Mouse (Mus musculus) heart, embryonic 14.5 days (tissue): Measurements from ENCODE around the gene Rasa2. TPM values are rescaled to one million over a fixed set of nuclear protein-coding genes. Genes with fewer than 3 reads are reported as not detected.

Source experiments
- ATAC-seq: fragments of 200-750 bp; cut with Nextera tagmentation; 2 replicates; pipeline ENCODE4 v1.8.0; 2017; ENCODE audit warnings: low read depth, moderate TSS enrichment; ENCODE audit not compliant: insufficient number of reproducible peaks, insufficient read depth, low FRiP score
- H3K27ac ChIP-seq, 2 experiments: fragments of 200-500 bp in 1 of 2; fragments of 300-500 bp in 1 of 2; sonication (generic) in 1 of 2; replicated peaks in 1 of 2; 2 replicates each; pipeline ENCODE4 v1.5.1; 2012 to 2014; ENCODE audit warnings: low read depth in 2 of 2, low read length in 2 of 2, control low read depth in 1 of 2, mild to moderate bottlenecking in 1 of 2, mixed read lengths in 1 of 2; ENCODE audit not compliant: control insufficient read depth in 1 of 2, insufficient read depth in 1 of 2
- H3K27me3 ChIP-seq: fragments of 300-500 bp; sonication (generic); 2 replicates; pipeline ENCODE4 v1.6.1; 2014; ENCODE audit warnings: mild to moderate bottlenecking, low read length, control low read depth; ENCODE audit not compliant: control insufficient read depth, insufficient read depth
- H3K36me3 ChIP-seq: fragments of 300-500 bp; sonication (generic); 2 replicates; pipeline ENCODE4 v1.6.1; 2014; ENCODE audit warnings: mild to moderate bottlenecking, control low read depth, low read length, mixed read lengths; ENCODE audit not compliant: control insufficient read depth, insufficient read depth
- H3K4me1 ChIP-seq, 2 experiments: fragments of 200-500 bp in 1 of 2; fragments of 300-500 bp in 1 of 2; sonication (generic) in 1 of 2; 2 replicates each; pipeline ENCODE4 v1.6.1; 2012 to 2014; ENCODE audit warnings: low read length in 2 of 2, control low read depth in 1 of 2, mixed read lengths in 1 of 2; ENCODE audit not compliant: control insufficient read depth in 2 of 2, insufficient read depth in 2 of 2
- H3K4me2 ChIP-seq: fragments of 300-500 bp; sonication (generic); 2 replicates; pipeline ENCODE4 v1.6.1; 2014; ENCODE audit warnings: mild to moderate bottlenecking, low read length
- H3K4me3 ChIP-seq, 2 experiments: fragments of 200-500 bp in 1 of 2; fragments of 300-500 bp in 1 of 2; sonication (generic) in 1 of 2; 2 replicates each; pipeline ENCODE4 v1.5.1; 2012 to 2014; ENCODE audit warnings: low read length in 2 of 2, mild to moderate bottlenecking in 2 of 2, control low read depth in 1 of 2, low read depth in 1 of 2, moderate library complexity in 1 of 2; ENCODE audit not compliant: control insufficient read depth in 1 of 2, insufficient read depth in 1 of 2
- H3K9ac ChIP-seq: fragments of 300-500 bp; sonication (generic); 2 replicates; pipeline ENCODE4 v1.6.1; 2014; ENCODE audit warnings: mild to moderate bottlenecking, low read length
- H3K9me3 ChIP-seq: fragments of 300-500 bp; sonication (generic); 2 replicates; pipeline ENCODE4 v1.6.1; 2016; ENCODE audit warnings: low read length, control low read depth; ENCODE audit not compliant: control insufficient read depth
- WGBS: fragments of 180-500 bp; shearing (Covaris S2); extraction: QIAGEN DNeasy Blood & Tissue Kit; methylation state at CpG from one replicate; pipeline ENCODE4 v1.1.7; 2014; 5-methylcytosine and 5-hydroxymethylcytosine counted together
- polyA plus RNA-seq: library from polyadenylated mRNA; unstranded; fragments of >200 nt; fragmentation: Nextera tagmentation; extraction: Ambion mirVana; gene quantifications from 2 replicates; pipeline ENCODE4 v1.2.1, GENCODE M21; 2014

Gene Rasa2
- polyA plus RNA-seq, 1 experiment from 2014 or later: 14.2 TPM

DNA sequence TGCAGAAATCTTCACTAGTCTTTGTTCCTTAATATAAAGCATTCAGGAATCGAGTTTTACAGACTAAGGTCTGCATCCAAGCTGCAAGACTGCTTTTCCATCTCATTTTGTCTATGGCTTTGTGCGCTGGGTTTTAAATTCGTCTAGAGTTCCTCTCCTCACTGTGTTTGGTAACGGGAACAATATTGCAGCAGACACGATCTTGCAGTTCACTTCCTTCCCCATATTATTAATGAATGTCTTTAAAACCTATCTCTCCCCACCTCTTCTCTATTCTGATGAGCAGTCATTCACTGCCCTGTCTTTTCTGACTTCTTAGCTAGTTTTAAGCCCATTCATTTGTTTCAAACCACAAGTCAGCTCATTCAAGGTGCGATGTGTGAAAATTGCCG, 5.7 kb upstream of the Rasa2 start:
- H3K4me1 ChIP-seq: peaks cover under 1 to 2% of the 10 kb centered on the region in 2 experiments; a peak in 2 of 4 replicates
- no peak for ATAC-seq
- H3K4me3 ChIP-seq: no peak overlapping the region
- H3K27me3 ChIP-seq: no peaks in the 10 kb centered on the region; the same call in 1 of the 2 replicates
- WGBS: 80% methylated on average over 7 of the region's 7 CpGs
- no peak overlapping the region for H3K4me2 ChIP-seq
- H3K36me3 ChIP-seq: no peaks in the 10 kb centered on the region
- H3K9ac ChIP-seq: no peak overlapping the region
- no peaks in the 10 kb centered on the region for H3K9me3 ChIP-seq
- H3K27ac ChIP-seq: no peak overlapping the region

DNA sequence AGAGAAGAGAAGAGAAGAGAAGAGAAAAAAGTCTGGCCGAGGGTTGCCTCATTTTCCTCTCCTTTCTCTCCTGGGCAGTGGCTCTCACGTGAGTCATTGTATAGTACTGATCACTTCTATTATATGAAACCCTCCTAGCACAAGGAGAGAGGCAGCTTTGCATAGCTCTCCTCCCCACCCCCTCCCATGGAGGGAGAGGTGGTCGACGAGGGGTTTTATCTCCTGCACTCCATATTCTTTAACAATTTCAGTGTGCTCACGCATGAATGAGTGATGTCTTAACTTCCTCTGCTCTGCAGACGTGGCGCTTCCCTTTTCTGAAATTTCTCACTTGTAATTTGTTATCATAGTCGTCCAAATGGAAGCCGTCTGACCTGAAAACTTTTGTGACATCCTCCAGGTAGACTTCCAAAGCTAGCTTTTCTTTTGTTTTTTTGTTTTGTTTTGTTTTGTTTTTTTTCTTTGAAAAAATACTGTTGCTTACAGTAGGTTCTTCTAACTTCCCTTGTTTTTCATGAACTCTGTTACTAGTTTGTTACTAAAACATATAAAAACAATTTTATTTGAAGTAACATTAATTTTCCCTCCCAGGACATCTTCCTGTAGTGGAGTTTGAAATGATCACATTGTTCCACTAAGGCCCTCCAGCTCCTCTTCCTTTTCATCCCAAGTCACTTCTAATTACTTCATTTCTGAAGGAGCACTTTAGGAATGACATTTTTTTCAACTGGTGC, 5.2 kb upstream of the Rasa2 start:
- ATAC-seq: no peak
- H3K9ac ChIP-seq: no peak overlapping the region
- H3K36me3 ChIP-seq: no peaks in the 10 kb centered on the region
- no peaks in the 10 kb centered on the region; the same call in 1 of the 2 replicates for H3K27me3 ChIP-seq
- H3K4me3 ChIP-seq: no peak overlapping the region
- H3K4me2 ChIP-seq: no peak overlapping the region
- no peak overlapping the region for H3K27ac ChIP-seq
- 50% methylated on average over 9 of the region's 9 CpGs for WGBS
- H3K9me3 ChIP-seq: no peaks in the 10 kb centered on the region
- peaks cover 2 to 4% of the 10 kb centered on the region in 2 experiments; a peak in 3 of 4 replicates for H3K4me1 ChIP-seq

DNA sequence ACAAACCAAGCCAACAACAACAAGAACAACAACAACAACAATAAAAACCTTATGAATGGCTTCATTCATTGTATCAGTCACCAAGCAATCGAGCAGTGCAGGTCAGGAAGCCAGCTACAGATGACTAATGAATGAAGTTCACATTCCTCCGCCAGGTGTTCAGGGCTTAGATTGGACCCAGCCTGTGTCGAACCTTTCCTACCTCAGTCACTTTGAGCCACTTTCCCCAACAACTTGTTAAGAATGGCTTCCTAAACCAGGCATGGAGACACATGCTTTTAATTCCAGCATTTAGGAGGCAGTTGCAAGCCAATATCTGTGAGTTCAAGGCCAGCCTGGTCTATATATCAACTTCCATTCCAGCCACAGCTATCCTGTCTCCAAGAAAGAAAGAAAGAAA, 4.5 kb upstream of the Rasa2 start:
- no peak overlapping the region for H3K9ac ChIP-seq
- WGBS: 70% methylated on average over 3 of the region's 3 CpGs
- ATAC-seq: no peak
- no peaks in the 10 kb centered on the region; the same call in 1 of the 2 replicates for H3K27me3 ChIP-seq
- H3K4me2 ChIP-seq: no peak overlapping the region
- no peaks in the 10 kb centered on the region for H3K9me3 ChIP-seq
- no peaks in the 10 kb centered on the region for H3K36me3 ChIP-seq
- peaks cover 2 to 5% of the 10 kb centered on the region in 2 experiments; a peak in 3 of 4 replicates for H3K4me1 ChIP-seq
- H3K27ac ChIP-seq: no peak overlapping the region
- no peak overlapping the region for H3K4me3 ChIP-seq

DNA sequence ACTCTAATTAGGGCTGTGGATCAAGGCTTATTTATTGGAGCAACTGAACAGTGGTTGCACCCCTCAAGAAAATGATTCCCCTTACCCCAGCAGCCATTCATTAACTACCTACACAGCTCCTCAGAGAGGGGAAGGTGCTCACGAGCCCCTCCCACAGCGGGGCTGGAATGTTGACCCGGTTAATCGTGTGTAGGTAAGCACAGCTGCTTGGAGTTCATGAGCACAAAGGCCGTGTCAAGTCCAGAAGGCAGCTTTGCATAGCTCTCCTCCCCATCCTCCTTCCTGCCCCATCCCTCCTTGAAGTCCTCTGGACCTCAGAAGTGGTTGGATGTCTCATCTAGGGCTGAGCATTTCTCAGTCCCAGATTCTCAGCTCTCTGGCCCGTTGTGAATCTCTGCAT, 3.8 kb upstream of the Rasa2 start:
- Histone ChIP-seq H3K36me3 (no peaks in the 10 kb centered on the region), H3K4me3 (no peak overlapping the region), H3K9me3 (no peaks in the 10 kb centered on the region), H3K4me1 (peaks cover 2 to 5% of the 10 kb centered on the region in 2 experiments; a peak in 3 of 4 replicates), H3K9ac (no peak overlapping the region), H3K27ac (no peak overlapping the region), H3K27me3 (no peaks in the 10 kb centered on the region; the same call in 1 of the 2 replicates), H3K4me2 (no peak overlapping the region)
- WGBS: 70% methylated on average over 6 of the region's 6 CpGs
- no peak for ATAC-seq

DNA sequence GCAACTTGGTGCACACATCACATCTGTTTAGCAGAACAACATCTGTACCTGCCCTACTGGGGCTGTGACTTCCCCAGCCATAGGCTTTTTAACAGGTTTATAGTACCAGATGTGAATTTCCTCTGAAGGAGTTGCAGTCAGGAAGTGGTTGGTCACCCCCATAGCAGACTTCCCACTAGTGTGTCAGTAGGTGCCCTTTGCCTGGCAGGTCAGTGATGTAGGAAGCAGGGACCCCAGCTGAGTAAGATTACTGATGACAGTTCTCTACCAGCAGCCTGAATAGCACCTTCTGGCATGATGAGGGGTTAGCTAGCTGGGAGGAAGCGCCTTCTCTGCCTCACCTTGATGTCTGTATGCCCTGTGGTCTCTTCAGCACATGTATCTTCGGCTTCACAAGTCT, 2.4 kb upstream of the Rasa2 start:
- 82% methylated on average over 2 of the region's 2 CpGs for WGBS
- Histone ChIP-seq H3K9me3 (no peaks in the 10 kb centered on the region), H3K27me3 (no peaks in the 10 kb centered on the region; the same call in 1 of the 2 replicates), H3K4me1 (peaks cover 2 to 5% of the 10 kb centered on the region in 2 experiments; a peak in 3 of 4 replicates), H3K4me2 (no peak overlapping the region), H3K27ac (no peak overlapping the region), H3K9ac (no peak overlapping the region), H3K36me3 (no peaks in the 10 kb centered on the region), H3K4me3 (no peak overlapping the region)
- no peak for ATAC-seq

DNA sequence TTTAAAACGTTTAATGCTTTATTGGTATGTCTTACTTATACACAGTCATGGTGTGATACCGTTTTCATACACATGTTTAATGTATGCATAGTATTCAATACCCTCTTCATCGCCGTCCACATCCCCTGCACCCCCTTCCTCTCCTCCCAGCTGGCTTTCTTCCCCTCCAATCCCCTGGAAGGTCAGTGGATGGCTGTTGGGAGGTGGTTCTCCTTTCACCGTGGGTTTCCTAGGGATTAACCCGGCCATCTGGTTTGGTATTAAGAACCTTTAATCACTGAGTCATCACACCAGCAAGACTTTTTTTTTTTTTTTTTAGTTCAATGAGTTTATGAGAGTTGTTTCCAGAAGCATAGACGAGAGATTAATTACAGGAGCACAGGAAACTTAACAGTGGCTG, 1.3 kb upstream of the Rasa2 start:
- peaks cover 3 to 5% of the 10 kb centered on the region in 2 experiments for H3K4me1 ChIP-seq
- no peak overlapping the region for H3K4me2 ChIP-seq
- H3K36me3 ChIP-seq: no peaks in the 10 kb centered on the region
- WGBS: 61% methylated on average over 7 of the region's 7 CpGs
- no peak overlapping the region for H3K4me3 ChIP-seq
- H3K9ac ChIP-seq: no peak overlapping the region
- no peak for ATAC-seq
- no peak overlapping the region for H3K27ac ChIP-seq
- no peaks in the 10 kb centered on the region; the same call in 1 of the 2 replicates for H3K27me3 ChIP-seq
- H3K9me3 ChIP-seq: no peaks in the 10 kb centered on the region

DNA sequence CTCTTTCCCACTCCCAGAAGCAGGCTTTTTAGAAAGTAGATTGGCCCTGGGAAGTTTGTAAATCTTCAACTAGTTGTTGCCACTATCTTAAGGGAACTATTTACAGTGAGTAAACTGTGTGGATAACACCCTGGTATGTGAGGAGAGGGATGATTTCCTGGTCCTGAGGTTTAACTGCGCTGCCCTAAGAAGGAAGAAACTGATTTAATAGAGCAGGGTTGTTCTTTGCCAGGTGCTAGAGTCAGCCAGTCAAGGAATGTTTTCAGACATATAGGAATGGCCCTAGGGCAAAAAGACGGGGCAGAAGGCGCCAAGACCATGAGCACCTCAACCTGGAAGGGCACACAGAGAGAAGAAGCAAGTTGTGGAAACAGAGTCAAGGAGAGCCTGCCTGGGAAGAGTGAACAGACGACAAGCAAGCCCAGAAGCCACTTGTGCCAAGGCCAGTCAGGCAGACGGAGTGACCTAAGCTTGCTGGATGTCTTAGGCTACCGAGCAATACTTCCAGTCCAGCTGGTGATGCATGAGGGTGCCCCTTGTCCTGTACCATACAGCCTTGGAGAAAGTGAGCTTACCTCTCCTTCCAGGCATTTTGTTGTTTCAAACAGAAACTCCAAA, 765 bp upstream of the Rasa2 start:
- WGBS: 61% methylated on average over 6 of the region's 6 CpGs
- ATAC-seq: no peak
- peaks cover 8 to 9% of the 10 kb centered on the region in 2 experiments for H3K4me1 ChIP-seq
- no peaks in the 10 kb centered on the region; the same call in 1 of the 2 replicates for H3K27me3 ChIP-seq
- H3K9ac ChIP-seq: peak overlapping the region; percentile 98
- H3K36me3 ChIP-seq: no peaks in the 10 kb centered on the region
- no peaks in the 10 kb centered on the region for H3K9me3 ChIP-seq
- H3K4me3 ChIP-seq: peak overlapping the region; percentile 96 to 97; a peak in 3 of 4 replicates
- H3K27ac ChIP-seq: no peak overlapping the region
- peak overlapping the region; percentile 74 for H3K4me2 ChIP-seq
